Mouse (Mus musculus): ENCODE results near the gene Svop. TPM values are rescaled to one million over a fixed set of nuclear protein-coding genes. Genes with fewer than 3 reads are reported as not detected.

Svop gene
- polyA plus RNA-seq, 1 experiment from 2014 or later: 83.0 TPM

- ATAC-seq (ENCODE audit: low FRiP score) (no peak), DNase-seq (ENCODE audit: low spot score) (no peak)
- H3K36me3 ChIP-seq (replicated peaks; ENCODE audit: control insufficient read depth, insufficient read depth): peaks cover 22% of the 10 kb centered on the region
- H3K4me2 ChIP-seq (replicated peaks): no peak overlapping the region
- H3K27me3 ChIP-seq (ENCODE audit: control insufficient read depth, insufficient read depth, low read length): no peaks in the 10 kb centered on the region
- H3K9me3 ChIP-seq (ENCODE audit: control insufficient read depth, low read length): no peaks in the 10 kb centered on the region
- no peak overlapping the region for H3K9ac ChIP-seq
- WGBS: 91% methylated on average over 13 of the region's 13 CpGs
- H3K4me3 ChIP-seq (replicated peaks; ENCODE audit: low read length): no peak overlapping the region
- no peak overlapping the region for H3K27ac ChIP-seq
- peaks cover 11% of the 10 kb centered on the region; the same call in 1 of the 2 replicates for H3K4me1 ChIP-seq (replicated peaks; ENCODE audit: control insufficient read depth, insufficient read depth, low read length)
Observed at GRCm38 (mm10) chr5:113984025-113984740, 107.2 kb downstream of the Svop start.

GRCm38 (mm10) chr5:113983541-113983940, 107.8 kb downstream of the Svop start:
- 77% methylated on average over 6 of the region's 6 CpGs for WGBS
- Histone ChIP-seq H3K9me3 (ENCODE audit: control insufficient read depth, low read length) (no peaks in the 10 kb centered on the region), H3K4me1 (replicated peaks; ENCODE audit: control insufficient read depth, insufficient read depth, low read length) (peaks cover 11% of the 10 kb centered on the region; the same call in 1 of the 2 replicates), H3K27me3 (ENCODE audit: control insufficient read depth, insufficient read depth, low read length) (no peaks in the 10 kb centered on the region), H3K4me2 (replicated peaks) (no peak overlapping the region), H3K36me3 (replicated peaks; ENCODE audit: control insufficient read depth, insufficient read depth) (peaks cover 15% of the 10 kb centered on the region), H3K4me3 (replicated peaks; ENCODE audit: low read length) (no peak overlapping the region), H3K27ac (no peak overlapping the region), H3K9ac (no peak overlapping the region)
- DNase-seq (ENCODE audit: low spot score) (no peak), ATAC-seq (ENCODE audit: low FRiP score) (no peak)

- no peak overlapping the region for H3K9ac ChIP-seq
- no peak for ATAC-seq (ENCODE audit: low FRiP score)
- DNase-seq (ENCODE audit: low spot score): no peak
- H3K4me3 ChIP-seq (replicated peaks; ENCODE audit: low read length): no peak overlapping the region
- no peaks in the 10 kb centered on the region for H3K27me3 ChIP-seq (ENCODE audit: control insufficient read depth, insufficient read depth, low read length)
- no peaks in the 10 kb centered on the region for H3K9me3 ChIP-seq (ENCODE audit: control insufficient read depth, low read length)
- no peak overlapping the region for H3K27ac ChIP-seq
- no peak overlapping the region for H3K4me2 ChIP-seq (replicated peaks)
- peaks cover 14% of the 10 kb centered on the region for H3K36me3 ChIP-seq (replicated peaks; ENCODE audit: control insufficient read depth, insufficient read depth)
- 77% methylated on average over 8 of the region's 8 CpGs for WGBS
- peaks cover 10% of the 10 kb centered on the region; the same call in 1 of the 2 replicates for H3K4me1 ChIP-seq (replicated peaks; ENCODE audit: control insufficient read depth, insufficient read depth, low read length)
Observed at GRCm38 (mm10) chr5:113981843-113982242, 109.5 kb downstream of the Svop start.

GRCm38 (mm10) chr5:113981171-113981570, 110.2 kb downstream of the Svop start:
- Histone ChIP-seq H3K4me3 (replicated peaks; ENCODE audit: low read length) (no peak overlapping the region), H3K9ac (no peak overlapping the region), H3K9me3 (ENCODE audit: control insufficient read depth, low read length) (no peaks in the 10 kb centered on the region), H3K4me2 (replicated peaks) (no peak overlapping the region), H3K27me3 (ENCODE audit: control insufficient read depth, insufficient read depth, low read length) (no peaks in the 10 kb centered on the region), H3K27ac (no peak overlapping the region), H3K36me3 (replicated peaks; ENCODE audit: control insufficient read depth, insufficient read depth) (peaks cover 8% of the 10 kb centered on the region), H3K4me1 (replicated peaks; ENCODE audit: control insufficient read depth, insufficient read depth, low read length) (peaks cover 4% of the 10 kb centered on the region; the same call in 1 of the 2 replicates)
- DNase-seq (ENCODE audit: low spot score) (no peak), ATAC-seq (ENCODE audit: low FRiP score) (no peak)
- WGBS: 87% methylated on average over 6 of the region's 6 CpGs

GRCm38 (mm10) chr5:113980511-113980910, 110.9 kb downstream of the Svop start:
- Histone ChIP-seq H3K27me3 (ENCODE audit: control insufficient read depth, insufficient read depth, low read length) (no peaks in the 10 kb centered on the region), H3K9me3 (ENCODE audit: control insufficient read depth, low read length) (no peaks in the 10 kb centered on the region), H3K36me3 (replicated peaks; ENCODE audit: control insufficient read depth, insufficient read depth) (peaks cover 8% of the 10 kb centered on the region), H3K4me3 (replicated peaks; ENCODE audit: low read length) (no peak overlapping the region), H3K27ac (no peak overlapping the region), H3K9ac (no peak overlapping the region), H3K4me2 (replicated peaks) (no peak overlapping the region), H3K4me1 (replicated peaks; ENCODE audit: control insufficient read depth, insufficient read depth, low read length) (0 out of 2 replicates have a peak, but pooled peaks cover 4% of the 10 kb centered on the region)
- DNase-seq (ENCODE audit: low spot score) (no peak), ATAC-seq (ENCODE audit: low FRiP score) (no peak)
- WGBS: 90% methylated on average over 1 of the region's 1 CpGs

GRCm38 (mm10) chr5:113977309-113977708, 114.1 kb downstream of the Svop start:
- H3K27me3 ChIP-seq (ENCODE audit: control insufficient read depth, insufficient read depth, low read length): no peaks in the 10 kb centered on the region
- H3K4me1 ChIP-seq (replicated peaks; ENCODE audit: control insufficient read depth, insufficient read depth, low read length): peaks cover 24% of the 10 kb centered on the region
- no peak overlapping the region for H3K4me3 ChIP-seq (replicated peaks; ENCODE audit: low read length)
- H3K27ac ChIP-seq: no peak overlapping the region
- no peak for ATAC-seq (ENCODE audit: low FRiP score)
- H3K9ac ChIP-seq: no peak overlapping the region
- H3K36me3 ChIP-seq (replicated peaks; ENCODE audit: control insufficient read depth, insufficient read depth): 0 out of 2 replicates have a peak, but pooled peaks cover 4% of the 10 kb centered on the region
- WGBS: 78% methylated on average over 8 of the region's 8 CpGs
- no peak overlapping the region for H3K4me2 ChIP-seq (replicated peaks)
- DNase-seq (ENCODE audit: low spot score): no peak
- no peaks in the 10 kb centered on the region for H3K9me3 ChIP-seq (ENCODE audit: control insufficient read depth, low read length)

Other genes with a start within 250 kb of the Svop start
- 172 and 177 TPM in 2 replicates for gene Coro1c, start 182.8 kb downstream of the Svop start, polyA plus RNA-seq (2014; fragmentation: Nextera tagmentation; extraction: Ambion mirVana)
- 17.8 and 19.4 TPM in 2 replicates for gene Ssh1, start 97.7 kb downstream of the Svop start, polyA plus RNA-seq (2014; fragmentation: Nextera tagmentation; extraction: Ambion mirVana)
- not detected in 2 replicates for gene Dao, start 87.9 kb downstream of the Svop start, polyA plus RNA-seq (2014; fragmentation: Nextera tagmentation; extraction: Ambion mirVana)
- gene Usp30, start 26.1 kb downstream of the Svop start, polyA plus RNA-seq (2014; fragmentation: Nextera tagmentation; extraction: Ambion mirVana): 15.3 and 16.6 TPM in 2 replicates
- gene Alkbh2, start 36.6 kb upstream of the Svop start, polyA plus RNA-seq (2014; fragmentation: Nextera tagmentation; extraction: Ambion mirVana): 6.2 and 7.1 TPM in 2 replicates
- 5.4 and 6.5 TPM in 2 replicates for gene Ung, start 38.8 kb upstream of the Svop start, polyA plus RNA-seq (2014; fragmentation: Nextera tagmentation; extraction: Ambion mirVana)
- gene Acacb, start 55.0 kb upstream of the Svop start, polyA plus RNA-seq (2014; fragmentation: Nextera tagmentation; extraction: Ambion mirVana): 3.6 and 3.7 TPM in 2 replicates
- gene Foxn4, start 182.2 kb upstream of the Svop start, polyA plus RNA-seq (2014; fragmentation: Nextera tagmentation; extraction: Ambion mirVana): 0.24 and 0.56 TPM in 2 replicates
- 0.64 TPM in 2 replicates for gene Myo1h, start 197.6 kb upstream of the Svop start, polyA plus RNA-seq (2014; fragmentation: Nextera tagmentation; extraction: Ambion mirVana)